Mouse (Mus musculus): ENCODE results near the gene Grhl3.
"Not testable (repeated sequence)": the region's sequence is repeated elsewhere in the genome, so short reads cannot be mapped to it uniquely, and the experiment has no call there.

Grhl3 gene

DNA sequence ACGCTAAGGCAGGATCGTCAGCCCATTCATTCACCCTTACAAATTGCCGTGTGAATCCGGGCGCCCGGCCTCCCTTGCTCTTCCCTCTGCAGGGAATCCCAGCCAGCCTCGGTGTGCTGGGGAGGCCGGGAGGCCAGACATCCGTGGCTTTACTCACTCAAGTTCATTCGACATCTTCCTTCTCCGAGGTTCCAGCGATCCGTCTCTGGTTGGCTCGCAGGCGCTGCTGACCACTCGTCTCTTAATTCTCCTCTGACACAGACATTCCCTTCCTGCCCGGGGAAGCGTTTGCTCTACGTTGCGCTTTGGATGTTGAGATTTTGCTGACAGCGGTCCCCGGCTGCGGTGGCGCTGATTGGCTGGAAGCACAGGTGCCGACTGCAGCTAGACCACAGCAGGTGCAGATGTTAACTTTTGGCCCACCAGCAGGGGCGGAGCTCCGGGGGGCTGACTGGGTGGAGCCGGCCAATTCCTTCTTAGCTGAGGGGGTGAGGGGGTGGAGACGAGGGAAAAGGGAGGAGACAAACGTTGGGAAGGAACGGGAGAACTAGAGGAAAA lies at the start of gene Grhl3:
Grhl3 (minus strand) TSS at position 380 of the 558 bp plus-strand sequence.
- no peak for DNase-seq

- no peak for DNase-seq
Observed at GRCm38 (mm10) chr4:135622290-135622689, 48.9 kb upstream of the Grhl3 start.

- DNase-seq: no peak
Observed at GRCm38 (mm10) chr4:135620461-135620860, 47.0 kb upstream of the Grhl3 start.

GRCm38 (mm10) chr4:135617783-135618470 lies 44.5 kb upstream of the Grhl3 start:
- no peak for DNase-seq

DNA sequence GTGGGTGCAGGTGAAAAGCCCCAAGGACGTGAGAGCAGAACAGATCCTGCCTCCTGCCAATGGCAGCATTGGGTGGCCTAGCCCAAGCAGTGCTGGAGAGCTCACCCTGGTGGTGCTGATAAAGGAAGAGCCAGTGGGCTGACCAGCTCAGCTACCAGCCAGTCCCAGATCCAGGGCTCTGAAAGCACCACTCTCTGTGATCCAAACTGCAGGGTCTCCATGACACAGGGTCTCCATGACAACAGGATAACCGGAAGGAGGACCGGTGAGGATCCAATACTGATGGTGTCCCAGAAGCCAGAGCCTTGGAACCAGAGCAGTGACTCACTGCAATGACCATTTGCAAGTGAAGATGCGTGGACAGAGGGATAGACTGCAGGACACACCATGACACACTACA lies 43.6 kb upstream of the Grhl3 start:
- no peak for DNase-seq

GRCm38 (mm10) chr4:135615307-135615706 lies 41.9 kb upstream of the Grhl3 start:
- not testable (repeated sequence) for DNase-seq

DNA sequence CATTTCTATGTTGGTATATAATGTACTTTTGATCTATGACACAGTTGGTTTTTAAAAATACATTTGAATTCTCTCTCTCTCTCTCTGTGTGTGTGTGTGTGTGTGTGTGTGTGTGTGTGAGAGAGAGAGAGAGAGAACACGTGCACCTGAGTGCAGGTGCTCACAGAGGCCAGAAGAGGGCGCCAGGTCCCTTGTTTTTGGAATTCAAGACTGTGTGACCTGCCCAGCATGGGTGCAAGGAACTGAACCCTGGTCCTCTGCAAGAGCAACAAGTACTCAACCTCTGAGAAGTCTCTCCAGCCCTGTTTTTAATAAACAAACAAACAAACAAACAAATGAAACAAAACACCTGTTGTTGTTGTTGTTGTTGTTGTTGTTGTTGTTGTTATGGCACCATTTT lies 36.6 kb upstream of the Grhl3 start:
- DNase-seq: no peak

GRCm38 (mm10) chr4:135607979-135608885 lies 34.8 kb upstream of the Grhl3 start:
- DNase-seq: no peak

- no peak for DNase-seq
Observed at GRCm38 (mm10) chr4:135606271-135606670, 32.8 kb upstream of the Grhl3 start.

DNA sequence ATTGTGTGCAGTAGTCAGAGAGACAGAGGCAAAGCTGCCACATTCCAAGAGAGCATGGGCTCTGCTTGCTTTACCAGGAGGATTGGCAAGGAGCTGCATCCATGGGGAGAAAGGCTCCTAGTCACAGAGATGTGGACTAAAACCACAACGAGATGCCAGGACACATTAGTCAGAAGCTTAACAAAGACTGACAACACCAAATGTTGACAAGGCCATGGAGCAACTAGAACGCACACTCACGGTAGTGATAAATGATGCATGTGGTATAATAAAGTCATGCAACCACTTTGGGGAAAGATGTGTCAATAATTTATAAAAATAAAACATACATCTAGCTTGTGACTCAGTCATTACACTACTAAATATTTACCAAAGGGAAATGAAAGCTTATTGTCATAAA lies 28.1 kb upstream of the Grhl3 start:
- DNase-seq: no peak

DNA sequence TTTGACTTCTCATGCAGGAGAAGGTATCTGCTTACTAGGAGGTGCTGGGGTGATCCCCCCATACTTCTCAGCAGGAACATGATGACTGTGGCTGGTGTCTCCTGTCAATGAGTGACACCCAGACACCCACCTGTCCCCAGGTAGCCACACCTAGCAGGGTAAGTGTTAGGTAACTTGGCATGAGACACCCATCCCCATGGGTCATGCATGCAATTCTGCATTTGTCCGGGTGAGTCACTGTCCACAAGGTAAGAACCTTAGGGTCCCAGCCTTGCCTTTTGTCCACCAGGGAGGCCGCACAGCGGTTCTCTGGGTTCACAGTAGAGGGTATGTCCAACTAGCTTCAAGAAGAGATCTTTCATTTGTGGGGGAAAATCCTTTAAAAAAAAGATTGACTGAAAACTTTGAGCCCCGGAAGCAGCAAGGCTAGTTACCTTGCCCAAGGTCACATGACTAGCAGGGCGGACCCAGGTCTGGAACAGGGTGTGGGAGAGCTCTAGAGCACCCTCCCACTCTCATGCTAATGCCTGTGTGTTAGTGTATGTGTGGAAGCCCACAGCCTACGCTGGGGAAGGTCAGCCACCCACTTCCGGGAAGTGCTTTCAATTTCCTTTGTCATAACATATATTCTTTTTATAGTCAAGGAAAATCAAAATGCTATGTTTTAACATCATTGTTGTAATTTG lies 26.2 kb upstream of the Grhl3 start:
- no peak for DNase-seq

DNA sequence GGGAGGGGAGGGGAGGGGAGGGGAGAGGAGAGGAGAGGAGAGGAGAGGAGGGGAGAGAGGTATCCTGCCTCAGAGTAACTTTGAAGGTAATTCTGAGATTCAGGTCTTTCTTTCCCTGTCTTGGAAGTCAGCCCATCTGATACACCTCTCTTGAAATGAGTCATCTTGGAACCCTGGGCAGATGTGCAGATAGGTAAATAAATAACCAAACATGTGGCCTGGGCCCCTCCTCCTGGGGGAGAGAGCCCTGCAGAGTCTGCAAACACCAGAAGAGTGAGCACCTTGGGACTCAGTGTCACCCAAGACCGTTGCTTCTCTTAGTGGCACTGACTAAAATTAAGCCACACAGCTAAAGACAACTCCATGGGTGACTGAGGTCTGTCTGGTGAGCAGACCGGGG lies 25.6 kb upstream of the Grhl3 start:
- DNase-seq: no peak

GRCm38 (mm10) chr4:135597571-135597970 lies 24.1 kb upstream of the Grhl3 start:
- DNase-seq: no peak

DNA sequence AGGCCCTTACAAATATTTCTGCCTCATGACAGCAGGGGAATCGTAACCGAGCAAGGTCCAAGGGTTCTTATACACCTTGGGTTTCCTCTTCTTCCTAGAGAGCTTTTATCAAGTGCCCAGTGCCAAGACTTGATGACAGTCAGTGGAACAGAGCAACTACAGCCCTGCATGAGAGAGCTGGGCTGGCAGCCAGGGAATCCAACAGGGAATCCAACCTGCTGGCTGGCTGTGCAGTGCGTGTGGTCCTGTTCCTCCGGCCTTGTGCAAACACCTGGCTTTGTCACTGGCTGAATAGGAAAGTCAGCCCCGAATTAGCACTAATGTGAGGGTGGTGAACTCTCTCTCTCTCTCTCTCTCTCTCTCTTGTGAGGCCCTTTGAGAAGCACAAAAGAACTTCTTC lies 22.5 kb upstream of the Grhl3 start:
- DNase-seq: no peak

DNA sequence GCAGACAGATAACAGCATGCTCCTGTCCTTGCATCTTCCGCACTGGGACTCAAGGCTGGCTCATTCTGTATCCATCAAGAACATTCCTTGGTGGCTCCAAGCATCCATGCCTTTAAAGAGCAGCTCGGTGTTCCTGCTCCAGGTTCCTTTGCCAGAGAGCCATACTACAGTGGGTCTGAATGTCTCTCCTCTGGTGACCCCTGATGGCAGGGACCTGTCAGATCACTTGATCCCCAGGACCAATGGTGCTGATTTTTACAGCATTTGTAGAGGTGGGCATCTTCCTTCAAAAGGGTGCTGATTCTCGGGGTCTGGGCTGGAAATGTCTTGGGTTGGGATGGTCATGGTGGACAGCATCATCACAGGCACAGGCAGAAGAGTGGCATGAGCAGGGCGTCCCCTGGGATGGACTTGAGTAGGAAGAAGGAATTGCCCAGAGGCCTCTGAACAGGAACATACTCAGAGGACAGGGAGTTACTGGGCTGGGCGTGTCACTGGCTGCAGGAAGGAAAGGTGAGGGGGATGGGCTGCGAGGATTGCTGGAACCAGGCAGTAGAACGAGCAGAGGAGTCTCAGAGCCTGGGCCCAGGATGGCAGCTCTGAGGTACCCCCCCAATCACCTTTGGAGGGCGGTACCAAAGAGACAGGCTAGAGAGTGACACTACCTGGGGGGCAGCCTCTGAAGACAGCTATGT lies 18.3 kb upstream of the Grhl3 start:
- DNase-seq: no peak

GRCm38 (mm10) chr4:135591086-135591485 lies 17.7 kb upstream of the Grhl3 start:
- no peak for DNase-seq

DNA sequence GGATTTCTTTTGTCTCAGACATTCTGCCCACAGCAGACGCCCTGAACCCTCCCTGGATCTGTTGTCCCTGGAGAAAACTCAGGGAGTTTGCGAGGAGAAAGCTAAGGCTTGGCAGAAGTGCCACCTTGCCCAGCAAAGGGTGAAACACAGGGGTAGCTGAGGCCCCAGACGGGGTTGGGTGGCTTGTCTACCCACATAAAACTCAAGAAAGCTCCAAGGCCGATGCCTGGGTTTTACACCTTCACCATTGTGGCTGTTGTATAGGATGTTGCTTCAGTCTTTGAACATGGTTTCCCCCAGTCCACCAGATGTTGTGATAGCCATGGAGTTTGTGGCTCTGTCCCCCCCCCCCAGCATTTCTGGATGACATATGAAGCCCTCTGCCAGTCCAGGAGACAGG lies 11.4 kb upstream of the Grhl3 start:
- DNase-seq: no peak

GRCm38 (mm10) chr4:135581222-135581910 lies 7.9 kb upstream of the Grhl3 start:
- DNase-seq: no peak

DNA sequence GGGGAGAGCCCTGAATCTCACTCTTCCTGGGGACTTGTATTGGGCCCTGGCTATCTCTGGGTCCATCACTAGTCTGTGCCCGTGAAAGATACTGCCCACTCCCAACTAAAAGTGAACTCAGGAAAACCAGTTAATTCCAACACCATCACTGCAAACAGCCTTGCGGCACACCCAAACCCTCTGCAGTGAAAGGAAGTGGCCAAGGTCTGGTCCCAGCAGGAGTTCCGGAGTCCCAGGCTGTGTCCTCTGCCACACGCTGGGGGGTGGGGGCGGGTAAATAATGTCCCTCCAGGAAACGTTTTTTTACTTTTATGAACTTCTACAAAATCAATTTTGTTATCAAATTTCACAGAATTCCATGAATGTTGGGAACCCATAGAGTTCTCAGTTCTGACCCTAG lies 6.3 kb upstream of the Grhl3 start:
- no peak for DNase-seq

- no peak for DNase-seq
Observed at GRCm38 (mm10) chr4:135578490-135578889, 5.1 kb upstream of the Grhl3 start.

- no peak for DNase-seq
Observed at GRCm38 (mm10) chr4:135575365-135576140, 2.1 kb upstream of the Grhl3 start.
